Comparison of ENCODE assay signal across 8 mouse cellular contexts in the genomic region with DNA sequence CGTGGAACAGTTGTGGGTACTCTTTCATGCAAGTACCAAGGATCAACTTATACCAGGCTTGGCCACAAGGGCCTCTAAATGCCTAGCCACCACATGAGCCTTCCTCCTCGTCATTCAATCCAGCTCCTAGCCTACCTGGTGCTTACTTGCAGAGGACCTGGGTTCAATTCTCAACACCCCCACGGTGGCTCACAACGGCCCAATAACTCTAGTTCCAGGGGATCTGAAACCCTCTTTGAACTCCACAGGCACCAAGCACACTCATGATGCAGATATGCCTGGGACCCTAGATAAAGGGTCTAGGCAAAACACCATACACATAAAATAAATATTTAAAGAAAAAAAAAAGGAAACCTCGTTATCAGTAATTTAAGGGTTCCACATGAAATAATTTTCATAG. TPM values are rescaled to one million over a fixed set of nuclear protein-coding genes. Genes with fewer than 3 reads are reported as not detected.
DNase-seq lines count a peak whose midpoint lies in the region; ATAC-seq and TF ChIP-seq lines count a peak whose summit lies in the region.

No protein-coding gene starts in this region.

- H3K4me3 ChIP-seq in lung, embryonic 14.5 days (ENCODE audit: low read depth, low read length) = peak overlapping the region; percentile 100
- H3K4me3 ChIP-seq in bone marrow, adult 2 months (replicated peaks; ENCODE audit: control insufficient read depth, low read depth, low read length) = peak overlapping the region; percentile 6
- H3K4me3 ChIP-seq in forebrain, embryonic 13.5 days = peak overlapping the region; percentile 91
- peak overlapping the region; percentile 96 for H3K4me3 ChIP-seq in liver, embryonic 12.5 days

- no peak overlapping the region for H3K27ac ChIP-seq in lung, embryonic 14.5 days (ENCODE audit: low read depth)
- H3K27ac ChIP-seq in bone marrow, adult 2 months (ENCODE audit: control insufficient read depth, insufficient read depth, low read depth, low read length, poor library complexity) = no peak overlapping the region
- H3K27ac ChIP-seq in forebrain, embryonic 13.5 days = no peak overlapping the region
- H3K27ac ChIP-seq in liver, embryonic 12.5 days = no peak overlapping the region

- DNase-seq in lung, embryonic 14.5 days = peak; percentile 37
- DNase-seq in lung, postnatal 25 days (ENCODE audit: low spot score) = no peak
- DNase-seq in left cerebral cortex, adult 8-10 months (ENCODE audit: low spot score in 2 of 2) = no peak
- no peak for DNase-seq in layer of hippocampus, postnatal 10 days (ENCODE audit: low spot score in 2 of 2)

- peak; percentile 46 for TF ChIP-seq CTCF in lung, embryonic 14.5 days (IDR thresholded peaks at IDR 0.05; ENCODE audit: low read depth)
- TF ChIP-seq CTCF in bone marrow, adult 2 months (IDR thresholded peaks at IDR 0.05; ENCODE audit: control insufficient read depth, insufficient read depth, low read length) = peak; percentile 18; the same call in 1 of the 2 replicates

- peak overlapping the region; percentile 96 for H3K9ac ChIP-seq in lung, embryonic 14.5 days
- H3K9ac ChIP-seq in forebrain, embryonic 13.5 days = peak overlapping the region; percentile 96
- peak overlapping the region; percentile 93 for H3K9ac ChIP-seq in liver, embryonic 12.5 days

- TF ChIP-seq POLR2A in bone marrow, adult 2 months (IDR thresholded peaks at IDR 0.05; ENCODE audit: borderline replicate concordance, control insufficient read depth, low read depth, low read length) = no peak

- H3K36me3 ChIP-seq in lung, embryonic 14.5 days (ENCODE audit: insufficient read depth) = no peaks in the 10 kb centered on the region
- H3K36me3 ChIP-seq in forebrain, embryonic 13.5 days (ENCODE audit: poor library complexity, severe bottlenecking) = 0 out of 2 replicates have a peak, but pooled peaks cover 4% of the 10 kb centered on the region
- H3K36me3 ChIP-seq in liver, embryonic 12.5 days = peaks cover 5% of the 10 kb centered on the region; the same call in 1 of the 2 replicates

- no peak for ATAC-seq in lung, embryonic 14.5 days (ENCODE audit: insufficient read depth)
- no peak for ATAC-seq in forebrain, embryonic 13.5 days
- ATAC-seq in liver, embryonic 12.5 days = no peak
- ATAC-seq in neutrophil, adult 5-6 weeks (ENCODE audit: extremely low read depth, insufficient number of reproducible peaks, low FRiP score, poor library complexity, severe bottlenecking) = peak; percentile 33; the same call in 1 of the 2 replicates

- 41% methylated on average over 5 of the region's 5 CpGs for WGBS in lung, embryonic 14.5 days
- 30% methylated on average over 5 of the region's 5 CpGs for WGBS in bone marrow, adult 2 months
- 59% methylated on average over 5 of the region's 5 CpGs for WGBS in forebrain, embryonic 13.5 days
- 31% methylated on average over 5 of the region's 5 CpGs for WGBS in liver, embryonic 12.5 days (ENCODE audit: insufficient replicate concordance)

- H3K27me3 ChIP-seq in lung, embryonic 14.5 days (ENCODE audit: insufficient read depth, low read length) = no peaks in the 10 kb centered on the region
- 0 out of 2 replicates have a peak, but pooled peaks cover 3% of the 10 kb centered on the region for H3K27me3 ChIP-seq in forebrain, embryonic 13.5 days
- H3K27me3 ChIP-seq in liver, embryonic 12.5 days (replicated peaks) = no peaks in the 10 kb centered on the region

- no peaks in the 10 kb centered on the region for H3K9me3 ChIP-seq in lung, embryonic 14.5 days (ENCODE audit: low read depth, low read length)
- no peaks in the 10 kb centered on the region for H3K9me3 ChIP-seq in forebrain, embryonic 13.5 days (replicated peaks)
- no peaks in the 10 kb centered on the region for H3K9me3 ChIP-seq in liver, embryonic 12.5 days (replicated peaks)

- peak overlapping the region; percentile 60 for H3K4me2 ChIP-seq in lung, embryonic 14.5 days
- peak overlapping the region; percentile 84 for H3K4me2 ChIP-seq in forebrain, embryonic 13.5 days
- peak overlapping the region; percentile 91 for H3K4me2 ChIP-seq in liver, embryonic 12.5 days

- 0 out of 2 replicates have a peak, but pooled peaks cover 4% of the 10 kb centered on the region for H3K4me1 ChIP-seq in lung, embryonic 14.5 days (ENCODE audit: insufficient read depth)
- H3K4me1 ChIP-seq in bone marrow, adult 2 months (ENCODE audit: control insufficient read depth, insufficient read depth, low read length) = peaks cover 6% of the 10 kb centered on the region
- peaks cover 31% of the 10 kb centered on the region for H3K4me1 ChIP-seq in forebrain, embryonic 13.5 days
- peaks cover 32% of the 10 kb centered on the region for H3K4me1 ChIP-seq in liver, embryonic 12.5 days

RNA-seq across cellular contexts. Expression of gene Ist1, which starts 1.3 kb away (rescaled TPM):
- polyA plus RNA-seq in lung, embryonic 14.5 days (2014; fragmentation: Nextera tagmentation; extraction: Ambion mirVana) = 136 and 140 TPM in 2 replicates
- polyA plus RNA-seq in bone marrow, adult 2 months (2011; ENCODE audit: insufficient read depth, insufficient read length, low replicate concordance, missing spikeins) = 45.9 and 55.7 TPM in 2 replicates
- 165 and 177 TPM in 2 replicates for polyA plus RNA-seq in forebrain, embryonic 13.5 days (2015; fragmentation: Nextera tagmentation; extraction: Ambion mirVana)
- polyA plus RNA-seq in liver, embryonic 12.5 days (2016; fragmentation: Nextera tagmentation; extraction: Ambion mirVana) = 48.0 and 49.6 TPM in 2 replicates
- 159 and 173 TPM in 2 replicates for total RNA-seq in neutrophil, adult 5-6 weeks (2017)
- 10 to 100 TPM; 71.8 to 75.1 (median 72.0) TPM for total RNA-seq in left cerebral cortex, adult 8-10 months (2022)
- 100 to 1,000 TPM in 1 of 2 experiments, 10 to 100 TPM in 1; 95.8 to 103 TPM for total RNA-seq in layer of hippocampus, postnatal 10 days (2021)

RNA-seq across cellular contexts. Expression of gene Zfp821, which starts 13.6 kb away (rescaled TPM):
- 29.0 and 29.2 TPM in 2 replicates for polyA plus RNA-seq in lung, embryonic 14.5 days (2014; fragmentation: Nextera tagmentation; extraction: Ambion mirVana)
- polyA plus RNA-seq in bone marrow, adult 2 months (2011; ENCODE audit: insufficient read depth, insufficient read length, low replicate concordance, missing spikeins) = 10.8 and 18.6 TPM in 2 replicates
- polyA plus RNA-seq in forebrain, embryonic 13.5 days (2015; fragmentation: Nextera tagmentation; extraction: Ambion mirVana) = 71.3 and 73.1 TPM in 2 replicates
- 9.9 and 11.4 TPM in 2 replicates for polyA plus RNA-seq in liver, embryonic 12.5 days (2016; fragmentation: Nextera tagmentation; extraction: Ambion mirVana)
- total RNA-seq in neutrophil, adult 5-6 weeks (2017) = 46.4 and 46.9 TPM in 2 replicates
- total RNA-seq in left cerebral cortex, adult 8-10 months (2022) = 10 to 100 TPM; 38.5 to 41.9 (median 39.0) TPM
- 10 to 100 TPM; 63.7 to 65.0 TPM for total RNA-seq in layer of hippocampus, postnatal 10 days (2021)

RNA-seq across cellular contexts. Expression of gene Atxn1l, which starts 45.8 kb away (rescaled TPM):
- polyA plus RNA-seq in lung, embryonic 14.5 days (2014; fragmentation: Nextera tagmentation; extraction: Ambion mirVana) = 8.4 and 11.2 TPM in 2 replicates
- polyA plus RNA-seq in bone marrow, adult 2 months (2011; ENCODE audit: insufficient read depth, insufficient read length, low replicate concordance, missing spikeins) = 5.3 and 5.8 TPM in 2 replicates
- polyA plus RNA-seq in forebrain, embryonic 13.5 days (2015; fragmentation: Nextera tagmentation; extraction: Ambion mirVana) = 4.0 and 4.6 TPM in 2 replicates
- polyA plus RNA-seq in liver, embryonic 12.5 days (2016; fragmentation: Nextera tagmentation; extraction: Ambion mirVana) = 3.9 and 4.6 TPM in 2 replicates
- 23.9 and 26.4 TPM in 2 replicates for total RNA-seq in neutrophil, adult 5-6 weeks (2017)
- total RNA-seq in left cerebral cortex, adult 8-10 months (2022) = 10 to 100 TPM; 39.5 to 50.7 (median 43.0) TPM
- 10 to 100 TPM; 40.8 to 41.1 TPM for total RNA-seq in layer of hippocampus, postnatal 10 days (2021)

Comparison
In these comparisons a context has a peak if more than half of its experiments do, and no peak if none do; other contexts are left out.
1. H3K4me3 ChIP-seq: peak in every context shown above with its lines; median percentile 100 in lung, embryonic 14.5 days; 96 in liver, embryonic 12.5 days; 91 in forebrain, embryonic 13.5 days; 6 in bone marrow, adult 2 months.